Mouse (Mus musculus) left cerebral cortex, adult 18-20 months (tissue): ENCODE results near the gene Stat6. TPM values are rescaled to one million over a fixed set of nuclear protein-coding genes. Genes with fewer than 3 reads are reported as not detected.

ENCODE experiments used
- DNase-seq, 2 experiments: peaks; one replicate each; pipeline ENCODE4 v3.0.0; 2021 to 2022; ENCODE audit warnings: low spot score in 2 of 2, mixed read lengths in 1 of 2
- total RNA-seq, 2 experiments: library from RNA; stranded (reverse); gene quantifications; 2 replicates each; pipeline ENCODE4 v1.2.3; 2021

The Stat6 gene
- total RNA-seq, 2 experiments from 2014 or later, result 15.9 to 17.8 TPM

GRCm38 (mm10) chr10:127669170-127669569, 26.4 kb downstream of the Stat6 start:
- DNase-seq, result peak; percentile 39 to 69

GRCm38 (mm10) chr10:127670185-127670584, 27.4 kb downstream of the Stat6 start:
- no peak for DNase-seq

- DNase-seq, result no peak
These were observed 28.5 kb downstream of the Stat6 start for GRCm38 (mm10) chr10:127671276-127671675.

GRCm38 (mm10) chr10:127674046-127674655, 31.4 kb downstream of the Stat6 start:
- DNase-seq, result no peak

DNA sequence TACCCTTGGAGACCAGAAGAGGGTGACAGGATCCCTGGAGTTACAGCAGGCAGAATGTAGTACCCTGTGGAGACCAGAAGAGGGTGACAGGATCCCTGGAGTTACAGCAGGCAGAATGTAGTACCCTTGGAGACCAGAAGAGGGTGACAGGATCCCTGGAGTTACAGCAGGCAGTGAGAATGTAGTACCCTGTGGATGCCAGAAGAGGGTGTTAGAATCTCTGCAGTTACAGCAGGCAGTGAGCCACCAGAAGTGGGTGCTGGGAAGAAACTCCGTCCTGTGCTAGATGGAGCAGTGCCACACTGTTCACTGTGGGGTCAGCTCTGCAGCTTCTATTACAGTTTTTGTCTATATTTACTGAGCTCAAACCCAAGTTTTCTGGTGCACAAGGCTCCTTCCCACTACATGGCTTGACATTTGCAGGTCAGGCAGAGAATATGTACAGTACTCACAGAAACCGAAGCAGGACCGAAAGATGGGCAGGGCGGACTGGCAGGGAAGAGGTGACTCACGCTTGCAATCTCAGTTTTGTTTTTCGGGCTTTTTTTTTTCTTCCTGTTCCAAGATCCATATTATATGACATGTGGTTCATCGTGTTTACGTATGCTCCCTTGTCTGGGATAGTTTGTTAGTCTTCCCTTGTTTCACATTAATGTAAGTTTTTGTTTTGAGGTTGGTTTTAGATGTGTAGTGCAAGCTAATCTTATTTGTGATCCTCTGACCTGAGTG, 32.2 kb downstream of the Stat6 start:
- DNase-seq, result peak; percentile 89 to 91

DNA sequence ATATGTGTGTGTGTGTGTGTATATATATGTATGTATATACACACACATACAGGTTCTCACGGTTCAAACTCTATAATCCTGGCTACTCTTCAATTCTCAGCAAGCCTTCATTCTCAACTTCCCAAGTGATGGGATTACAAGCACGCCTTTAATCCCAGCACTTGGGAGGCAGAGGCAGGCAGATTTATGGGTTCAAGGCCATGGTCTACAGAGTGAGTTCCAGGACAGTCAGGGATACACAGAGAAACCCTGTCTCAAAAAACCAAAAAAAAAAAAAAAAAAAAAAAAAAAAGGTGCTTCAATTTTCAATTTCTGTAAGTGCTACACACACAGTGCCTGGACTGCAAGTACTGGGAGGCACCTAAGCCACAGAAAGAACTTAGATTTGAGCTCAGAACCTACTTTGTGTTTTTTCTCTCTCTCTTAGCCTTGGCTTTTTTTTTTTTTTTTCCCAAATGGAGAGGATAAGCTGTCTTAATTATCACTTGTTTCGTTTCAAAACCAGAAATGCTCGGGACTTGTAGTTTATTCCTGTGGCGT, 33.1 kb downstream of the Stat6 start:
- no peak for DNase-seq

DNA sequence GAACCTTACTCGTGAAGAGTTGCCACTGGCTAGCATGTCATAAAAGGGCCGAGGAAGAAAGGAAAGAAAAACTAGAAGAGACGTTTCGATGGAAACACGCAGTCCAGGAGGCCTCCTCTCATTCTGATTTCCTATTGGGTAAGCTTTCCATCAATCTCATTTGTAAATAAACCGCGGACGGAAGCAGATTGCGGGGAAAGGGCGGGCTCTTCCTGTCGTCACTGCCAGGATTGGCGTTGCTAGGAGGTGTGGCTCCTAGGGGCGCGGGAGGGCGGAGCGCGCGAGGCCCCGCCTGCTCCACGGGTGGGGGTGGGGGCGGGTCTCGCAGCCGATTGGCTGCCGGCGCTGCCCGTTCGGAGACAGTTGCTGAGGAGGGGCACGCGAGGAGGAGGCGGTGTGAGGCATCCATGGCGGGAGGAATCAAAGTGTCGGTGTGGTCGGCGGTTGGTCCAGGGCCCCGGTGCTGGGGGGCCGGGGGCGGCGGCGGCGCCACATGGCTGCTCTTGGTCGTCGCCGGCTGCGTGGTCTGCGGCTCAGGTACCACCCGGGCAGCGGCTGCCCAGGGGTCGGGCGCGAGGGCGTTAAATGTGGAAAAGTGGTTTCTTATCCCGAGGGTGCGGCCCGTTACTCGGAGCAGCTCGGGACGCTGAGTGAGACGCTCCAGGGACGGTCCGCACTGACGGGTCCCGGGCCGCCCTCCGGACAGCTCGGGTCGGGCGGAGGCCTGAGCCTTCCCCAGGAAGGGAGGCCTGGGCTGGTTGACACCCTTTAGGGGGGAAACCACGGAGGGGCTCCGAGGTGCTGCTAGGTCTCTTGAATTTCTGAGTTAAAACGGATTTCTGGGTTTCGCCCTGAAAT, 34.1 kb downstream of the Stat6 start:
- DNase-seq, result peak; percentile 86 to 93

GRCm38 (mm10) chr10:127677591-127678336, 35.0 kb downstream of the Stat6 start:
- peak; percentile 54 to 63 for DNase-seq

DNA sequence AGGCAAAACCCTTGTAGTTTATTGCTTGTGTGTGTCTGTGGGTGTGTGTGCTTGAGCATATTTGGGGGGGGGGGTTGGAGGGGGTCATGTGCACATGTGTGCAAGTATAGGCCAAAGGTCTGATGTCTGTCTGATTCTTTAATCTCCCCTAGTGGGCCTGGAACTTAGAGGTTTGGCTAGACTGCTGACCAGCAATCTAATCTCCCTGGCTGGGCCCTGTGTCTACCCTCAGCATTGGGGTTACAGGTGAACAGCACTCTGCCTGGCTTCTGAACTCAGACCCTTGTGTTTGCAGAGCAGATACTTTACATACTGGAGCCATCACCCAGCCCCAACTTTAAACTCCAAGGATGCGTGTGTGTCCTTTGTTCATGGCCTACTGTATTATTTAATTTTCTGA, 36.4 kb downstream of the Stat6 start:
- no peak for DNase-seq

- no peak for DNase-seq
These were observed 37.1 kb downstream of the Stat6 start for GRCm38 (mm10) chr10:127679881-127680280.

- no peak for DNase-seq
These were observed 40.1 kb downstream of the Stat6 start for GRCm38 (mm10) chr10:127682886-127683285.

- no peak for DNase-seq
These were observed 48.3 kb downstream of the Stat6 start for GRCm38 (mm10) chr10:127691053-127691452.

- no peak for DNase-seq
These were observed 51.9 kb downstream of the Stat6 start for GRCm38 (mm10) chr10:127694636-127695035.

DNA sequence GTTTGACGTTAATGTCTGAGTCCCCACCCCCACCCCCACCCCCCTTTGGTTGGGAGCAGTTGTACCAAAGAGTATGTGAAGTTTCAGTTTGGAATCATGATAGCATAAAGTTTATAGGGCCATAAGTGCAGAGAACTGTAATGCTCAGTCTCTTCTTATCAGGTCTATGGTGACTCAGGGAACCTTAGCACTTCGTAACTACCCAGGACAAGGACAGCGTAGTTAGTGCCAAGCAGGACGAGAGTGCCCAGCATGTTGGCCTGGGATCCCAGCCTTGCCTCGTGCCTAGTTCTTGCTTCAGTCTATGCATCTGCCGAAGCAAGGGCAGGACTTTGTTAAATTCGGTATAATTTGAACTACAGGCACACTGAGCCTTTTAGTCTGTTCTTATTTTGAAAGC, 53.0 kb downstream of the Stat6 start:
- DNase-seq, result no peak

DNA sequence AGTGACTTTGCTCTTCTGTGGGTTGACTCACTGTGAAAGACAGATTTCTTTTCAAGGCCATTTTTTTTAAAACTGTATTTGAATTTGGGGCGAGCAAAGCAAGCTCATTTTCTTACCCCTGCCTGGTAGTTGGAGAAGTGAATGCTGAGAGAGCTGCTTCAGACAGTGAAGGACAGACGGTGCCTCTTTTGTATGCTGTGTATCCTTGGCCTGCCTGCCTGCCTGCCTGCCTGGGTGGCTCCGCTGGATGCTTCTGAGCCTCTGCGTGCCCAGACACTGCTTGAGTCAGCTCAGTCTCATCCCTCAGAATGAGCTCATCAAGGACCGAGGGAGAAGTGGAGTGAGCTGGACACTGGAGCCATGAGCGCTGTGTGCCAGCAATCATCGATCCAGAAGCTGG, 56.2 kb downstream of the Stat6 start:
- no peak for DNase-seq

DNA sequence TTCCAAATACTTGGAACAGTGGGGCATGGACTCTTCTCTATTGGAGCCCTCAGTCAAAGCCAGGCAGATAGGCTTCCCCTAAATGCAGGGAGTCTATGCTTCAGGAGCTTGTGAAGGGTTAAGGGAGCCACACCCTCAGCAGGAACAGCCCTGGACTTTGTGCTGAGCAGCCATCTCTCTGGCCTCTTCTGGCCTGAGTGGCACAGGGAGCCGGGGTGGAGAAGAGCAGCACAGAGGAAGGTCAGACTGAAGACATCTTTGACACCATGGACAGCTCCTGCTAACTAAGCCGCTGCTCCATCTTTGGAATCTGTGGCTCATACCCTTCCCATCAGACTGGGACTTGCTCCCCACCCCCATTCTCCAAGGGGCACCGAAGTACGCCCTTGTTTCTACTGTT, 60.5 kb downstream of the Stat6 start:
- DNase-seq, result no peak

GRCm38 (mm10) chr10:127704293-127704692, 61.5 kb downstream of the Stat6 start:
- DNase-seq, result no peak

- no peak for DNase-seq
These were observed 62.0 kb downstream of the Stat6 start, which contains the start of gene Myo1a for GRCm38 (mm10) chr10:127704766-127705220. Myo1a (plus strand) TSS chr10:127705170.

DNA sequence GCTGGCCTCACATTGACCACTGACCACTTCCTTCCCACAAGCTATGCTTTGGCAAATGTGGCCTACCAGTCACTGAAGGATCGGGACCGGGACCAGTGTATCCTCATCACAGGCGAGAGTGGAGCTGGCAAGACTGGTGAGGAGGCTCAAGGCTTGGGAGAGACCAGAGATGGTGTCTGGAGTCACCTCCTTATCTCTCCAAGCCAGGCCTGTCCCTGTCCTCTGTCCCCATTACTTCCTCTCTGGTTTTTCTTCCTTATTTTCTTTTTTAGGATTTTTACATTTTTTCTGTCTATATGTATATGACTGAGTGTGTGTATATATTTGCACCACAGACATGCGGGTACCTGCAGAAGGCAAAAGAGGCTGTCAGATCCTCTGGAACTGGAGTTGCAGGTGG, 63.0 kb downstream of the Stat6 start:
- DNase-seq, result no peak

DNA sequence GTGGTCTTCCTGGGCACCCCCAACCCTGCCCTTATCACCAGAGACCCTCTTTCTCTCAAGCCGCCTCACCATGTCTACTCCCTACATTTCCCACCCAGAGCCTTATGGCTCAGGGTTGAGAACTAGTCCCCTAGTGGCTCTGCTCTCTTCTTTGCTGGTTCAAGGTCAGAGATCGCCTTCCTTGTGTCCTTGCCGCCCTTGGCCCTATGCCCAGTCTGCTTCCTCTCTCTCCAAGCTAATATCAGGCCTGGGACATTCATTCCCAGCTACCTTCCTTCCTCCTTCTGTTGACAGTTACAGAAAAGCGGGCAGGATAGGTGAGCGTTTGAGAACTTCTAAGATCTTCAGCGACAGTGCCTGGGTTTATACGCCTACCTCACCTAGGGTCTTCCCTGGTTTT, 64.9 kb downstream of the Stat6 start:
- DNase-seq, result no peak

- DNase-seq, result no peak
These were observed 66.1 kb downstream of the Stat6 start for GRCm38 (mm10) chr10:127708850-127709370.
